Mouse (Mus musculus) liver, embryonic 16.5 days (tissue): Measurements from ENCODE around the gene Dock9. TPM values are rescaled to one million over a fixed set of nuclear protein-coding genes. Genes with fewer than 3 reads are reported as not detected.

Experiments used
- ATAC-seq: fragments of 200-750 bp; cut with Nextera tagmentation; 2 replicates; pipeline ENCODE4 v1.8.0; 2017; ENCODE audit warnings: low read depth, mild to moderate bottlenecking, moderate number of reproducible peaks, moderate library complexity
- H3K27ac ChIP-seq: fragments of 300-500 bp; sonication (generic); 2 replicates; pipeline ENCODE4 v1.5.1; 2014; ENCODE audit warnings: mild to moderate bottlenecking, low read length
- H3K27me3 ChIP-seq: fragments of 300-500 bp; sonication (generic); 2 replicates; pipeline ENCODE4 v1.6.1; 2014; ENCODE audit warnings: low read depth, low read length, mixed read lengths; ENCODE audit not compliant: control insufficient read depth, insufficient read depth
- H3K36me3 ChIP-seq: fragments of 300-500 bp; sonication (generic); 2 replicates; pipeline ENCODE4 v1.6.1; 2014; ENCODE audit warnings: mild to moderate bottlenecking; ENCODE audit not compliant: control insufficient read depth, insufficient read depth
- H3K4me1 ChIP-seq: fragments of 300-500 bp; sonication (generic); 2 replicates; pipeline ENCODE4 v1.6.1; 2014; ENCODE audit warnings: low read depth, low read length, mixed read lengths; ENCODE audit not compliant: control insufficient read depth
- H3K4me2 ChIP-seq: fragments of 300-500 bp; sonication (generic); 2 replicates; pipeline ENCODE4 v1.6.1; 2014; ENCODE audit warnings: low read depth, low read length, mixed read lengths
- H3K4me3 ChIP-seq: fragments of 300-500 bp; sonication (generic); 2 replicates; pipeline ENCODE4 v1.5.1; 2014; ENCODE audit warnings: low read depth, mild to moderate bottlenecking, low read length
- H3K9ac ChIP-seq: fragments of 300-500 bp; sonication (generic); 2 replicates; pipeline ENCODE4 v1.6.1; 2014; ENCODE audit warnings: low read depth, low read length
- H3K9me3 ChIP-seq: fragments of 300-500 bp; sonication (generic); replicated peaks from 2 replicates; pipeline ENCODE4 v1.6.1; 2016; ENCODE audit warnings: low read length; ENCODE audit not compliant: control insufficient read depth
- WGBS: fragments of 180-500 bp; shearing (Covaris S2); extraction: QIAGEN DNeasy Blood & Tissue Kit; methylation state at CpG from one replicate; pipeline ENCODE4 v1.1.7; 2014; ENCODE audit not compliant: insufficient replicate concordance; 5-methylcytosine and 5-hydroxymethylcytosine counted together
- polyA plus RNA-seq: library from polyadenylated mRNA; unstranded; fragments of >200 nt; fragmentation: Nextera tagmentation; extraction: Ambion mirVana; gene quantifications from 2 replicates; pipeline ENCODE4 v1.2.1, GENCODE M21; 2015

Dock9 gene
- polyA plus RNA-seq, 1 experiment from 2014 or later: 1.6 TPM

DNA sequence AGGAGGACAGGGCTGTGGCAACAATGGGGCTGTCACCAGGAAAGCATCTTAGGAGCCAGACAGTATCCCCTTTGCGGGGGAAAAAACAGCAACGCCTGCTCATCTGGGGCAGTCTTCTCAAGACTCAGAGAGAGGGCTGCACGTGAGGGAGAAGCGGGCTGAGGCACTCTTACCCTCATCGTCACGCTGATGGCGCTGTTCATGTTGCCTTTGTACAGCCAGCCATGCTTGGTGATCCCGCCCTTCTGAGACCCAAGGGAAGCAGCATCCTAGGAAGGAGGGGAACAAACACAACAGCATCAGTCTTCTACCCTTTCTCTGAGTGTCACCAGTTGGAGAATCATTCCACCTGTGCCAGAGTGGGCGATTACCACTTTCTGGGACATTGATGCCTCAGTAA is 139.1 kb downstream of the Dock9 start:
- no peaks in the 10 kb centered on the region for H3K9me3 ChIP-seq
- H3K4me3 ChIP-seq: no peak overlapping the region
- H3K9ac ChIP-seq: no peak overlapping the region
- no peaks in the 10 kb centered on the region for H3K36me3 ChIP-seq
- no peak for ATAC-seq
- H3K27ac ChIP-seq: no peak overlapping the region
- H3K4me2 ChIP-seq: no peak overlapping the region
- WGBS: 76% methylated on average over 9 of the region's 9 CpGs
- no peaks in the 10 kb centered on the region for H3K4me1 ChIP-seq
- no peaks in the 10 kb centered on the region for H3K27me3 ChIP-seq

DNA sequence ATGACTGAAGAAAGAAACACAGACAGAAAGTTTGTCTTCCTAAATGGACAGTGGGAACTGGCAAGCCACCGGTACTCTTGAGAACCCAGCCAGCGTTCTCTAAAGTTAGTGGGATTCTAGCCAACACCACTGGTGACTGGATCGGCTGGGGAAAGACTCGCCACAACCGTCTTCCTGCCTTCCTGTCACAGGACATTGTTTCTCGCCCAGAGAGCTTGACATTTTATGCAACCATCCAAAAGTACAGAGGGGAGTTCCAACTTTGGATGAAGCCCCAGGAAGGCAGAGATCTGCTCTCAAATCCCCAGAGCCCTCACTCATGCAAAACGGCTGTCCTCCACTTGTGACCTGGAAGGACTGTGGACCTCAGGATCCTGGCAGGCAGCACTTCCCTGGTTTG is 140.0 kb downstream of the Dock9 start:
- 40% methylated on average over 7 of the region's 7 CpGs for WGBS
- Histone ChIP-seq H3K9ac (no peak overlapping the region), H3K4me2 (no peak overlapping the region), H3K9me3 (no peaks in the 10 kb centered on the region), H3K27ac (no peak overlapping the region), H3K27me3 (no peaks in the 10 kb centered on the region), H3K4me1 (no peaks in the 10 kb centered on the region), H3K36me3 (no peaks in the 10 kb centered on the region), H3K4me3 (no peak overlapping the region)
- ATAC-seq: no peak

DNA sequence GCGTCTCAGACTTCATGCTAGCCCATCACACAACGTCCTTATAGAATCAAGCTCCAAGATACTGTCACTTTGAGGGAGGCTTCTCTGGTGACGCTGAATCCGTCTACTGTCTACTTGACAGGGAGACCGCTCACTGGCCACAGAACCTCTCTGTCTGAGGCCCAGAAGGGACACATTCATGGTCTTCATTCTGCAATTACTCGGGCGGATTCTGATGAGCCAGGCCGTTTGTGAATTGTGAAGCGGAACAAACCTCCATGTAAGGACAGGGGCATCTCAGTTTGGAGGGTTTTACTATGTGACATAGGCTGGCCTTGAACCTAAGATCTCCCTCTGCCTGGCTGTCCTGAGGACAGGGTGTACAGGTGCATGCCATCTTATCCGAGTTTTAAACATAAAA is 140.7 kb downstream of the Dock9 start:
- H3K27me3 ChIP-seq: no peaks in the 10 kb centered on the region
- 76% methylated on average over 10 of the region's 10 CpGs for WGBS
- no peak overlapping the region for H3K4me3 ChIP-seq
- H3K9me3 ChIP-seq: no peaks in the 10 kb centered on the region
- H3K36me3 ChIP-seq: no peaks in the 10 kb centered on the region
- no peak overlapping the region for H3K9ac ChIP-seq
- H3K27ac ChIP-seq: no peak overlapping the region
- no peak for ATAC-seq
- H3K4me1 ChIP-seq: no peaks in the 10 kb centered on the region
- H3K4me2 ChIP-seq: no peak overlapping the region

DNA sequence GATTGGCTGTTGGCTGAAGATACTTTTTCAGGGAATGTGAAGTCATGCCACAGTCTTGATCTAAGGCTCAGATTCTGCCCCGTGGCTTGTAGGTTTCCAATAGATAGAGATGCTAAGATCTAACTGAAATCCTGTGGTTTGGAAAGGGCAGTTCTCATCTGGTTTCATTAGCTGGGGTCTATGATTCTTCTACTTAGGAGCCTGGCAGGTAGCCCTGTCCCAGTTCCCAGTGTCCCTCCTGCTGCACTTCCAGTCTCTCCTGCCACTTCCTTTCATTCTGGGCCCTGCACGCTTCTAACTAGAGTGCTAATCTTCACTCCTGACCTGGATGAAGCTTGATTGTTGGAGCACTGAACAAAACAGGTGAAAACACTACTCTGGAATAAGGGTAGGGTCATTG is 142.7 kb downstream of the Dock9 start:
- Histone ChIP-seq H3K36me3 (no peaks in the 10 kb centered on the region), H3K4me1 (no peaks in the 10 kb centered on the region), H3K9me3 (no peaks in the 10 kb centered on the region), H3K27ac (no peak overlapping the region), H3K9ac (no peak overlapping the region), H3K4me2 (no peak overlapping the region), H3K4me3 (no peak overlapping the region), H3K27me3 (no peaks in the 10 kb centered on the region)
- 38% methylated on average over 2 of the region's 2 CpGs for WGBS
- no peak for ATAC-seq

DNA sequence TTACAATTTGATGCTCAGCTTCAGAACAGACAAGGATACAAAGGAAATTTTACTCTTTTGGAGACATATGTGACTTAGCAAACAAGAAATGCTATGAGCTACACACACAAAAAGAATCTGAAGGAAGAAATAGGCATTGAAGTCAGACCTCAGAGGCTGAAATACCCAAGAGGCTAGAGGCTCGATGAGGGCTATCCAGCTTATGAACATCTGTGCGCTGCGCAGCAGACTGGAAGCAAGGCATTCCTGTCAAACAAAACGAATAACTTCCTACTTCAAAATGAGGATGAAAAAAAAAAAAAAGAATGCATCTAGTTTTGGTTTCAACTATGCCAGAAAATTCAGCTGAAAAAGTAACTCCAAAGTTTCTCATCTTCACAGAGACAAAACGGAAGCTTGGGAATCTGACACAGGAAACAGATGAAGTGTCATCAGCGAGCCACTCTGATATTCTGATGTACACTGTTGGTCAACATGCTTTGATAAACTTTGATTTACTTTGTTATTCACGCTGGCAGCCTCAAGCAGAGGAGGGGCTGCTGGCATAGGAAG is 143.1 kb downstream of the Dock9 start:
- Histone ChIP-seq H3K27me3 (no peaks in the 10 kb centered on the region), H3K4me1 (no peaks in the 10 kb centered on the region), H3K36me3 (no peaks in the 10 kb centered on the region), H3K27ac (no peak overlapping the region), H3K4me3 (no peak overlapping the region), H3K4me2 (no peak overlapping the region), H3K9me3 (no peaks in the 10 kb centered on the region), H3K9ac (no peak overlapping the region)
- WGBS: 35% methylated on average over 7 of the region's 7 CpGs
- ATAC-seq: no peak

DNA sequence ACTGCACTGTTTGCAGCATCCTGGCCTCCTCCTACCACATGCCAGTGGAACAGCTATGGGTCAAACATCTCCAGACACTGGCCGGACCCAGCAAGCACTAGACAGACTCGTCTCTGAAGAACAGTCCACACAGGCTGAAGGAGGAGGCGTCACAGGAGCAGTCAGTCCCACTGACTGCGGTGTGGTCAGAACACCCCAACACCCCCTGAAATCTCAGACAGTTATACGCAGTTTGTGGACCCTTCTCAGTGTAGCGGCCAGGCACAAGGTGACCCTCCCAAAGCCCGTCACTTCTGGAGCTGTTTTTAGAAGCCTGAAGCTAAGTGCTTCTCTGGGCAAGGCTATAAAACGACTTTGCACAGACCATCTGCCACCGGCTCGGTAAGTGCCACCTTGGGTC is 143.9 kb downstream of the Dock9 start:
- Histone ChIP-seq H3K9me3 (no peaks in the 10 kb centered on the region), H3K4me1 (no peaks in the 10 kb centered on the region), H3K4me2 (no peak overlapping the region), H3K27ac (no peak overlapping the region), H3K36me3 (no peaks in the 10 kb centered on the region), H3K27me3 (no peaks in the 10 kb centered on the region), H3K4me3 (no peak overlapping the region), H3K9ac (no peak overlapping the region)
- 69% methylated on average over 10 of the region's 10 CpGs for WGBS
- no peak for ATAC-seq

DNA sequence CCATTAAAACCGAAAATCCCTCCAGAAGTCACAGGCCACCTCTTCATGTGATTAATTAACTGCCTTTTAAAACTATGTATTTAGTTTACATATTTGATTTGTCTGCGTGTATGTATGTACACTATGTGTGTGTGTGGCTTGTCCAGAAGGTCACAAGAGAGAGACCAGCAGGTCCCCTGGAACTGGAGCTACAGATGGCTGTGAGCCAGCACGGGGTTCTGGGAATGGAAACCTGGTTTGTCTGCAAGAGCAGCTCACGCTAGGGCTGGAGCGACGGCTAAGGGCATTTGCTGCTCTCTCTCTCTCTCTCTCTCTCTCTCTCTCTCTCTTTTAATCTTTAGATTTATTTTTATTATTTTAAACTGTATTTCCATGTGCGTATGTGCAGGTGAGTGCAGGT is 144.4 kb downstream of the Dock9 start:
- 70% methylated on average over 7 of the region's 7 CpGs for WGBS
- Histone ChIP-seq H3K36me3 (no peaks in the 10 kb centered on the region), H3K9me3 (no peaks in the 10 kb centered on the region), H3K4me1 (no peaks in the 10 kb centered on the region), H3K27ac (no peak overlapping the region), H3K27me3 (no peaks in the 10 kb centered on the region), H3K4me2 (no peak overlapping the region), H3K9ac (no peak overlapping the region), H3K4me3 (no peak overlapping the region)
- no peak for ATAC-seq

DNA sequence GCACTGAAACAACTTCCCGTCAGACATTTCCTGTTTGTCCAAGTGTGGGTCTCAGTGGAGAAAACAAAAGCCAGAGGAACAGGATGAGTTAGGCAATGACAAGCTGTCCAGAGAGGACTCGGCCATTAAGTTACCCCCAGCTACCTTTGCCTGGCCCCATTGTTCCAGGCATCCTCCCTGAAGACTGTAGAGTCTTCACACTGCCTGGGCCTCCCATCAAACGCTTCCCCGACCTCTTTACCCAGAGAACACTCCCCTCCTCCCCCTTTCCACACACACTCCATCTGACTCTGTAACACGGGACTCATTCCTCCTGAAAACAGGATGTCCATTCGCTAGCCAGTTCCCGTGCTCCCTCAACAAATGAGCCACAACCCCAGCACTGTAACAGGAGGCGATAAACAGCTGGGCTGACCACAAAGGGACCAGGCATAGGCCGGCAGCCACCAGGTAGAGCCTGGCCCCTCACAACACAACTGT is 149.0 kb downstream of the Dock9 start:
- no peak overlapping the region for H3K27ac ChIP-seq
- H3K9ac ChIP-seq: no peak overlapping the region
- ATAC-seq: peak; percentile 45

DNA sequence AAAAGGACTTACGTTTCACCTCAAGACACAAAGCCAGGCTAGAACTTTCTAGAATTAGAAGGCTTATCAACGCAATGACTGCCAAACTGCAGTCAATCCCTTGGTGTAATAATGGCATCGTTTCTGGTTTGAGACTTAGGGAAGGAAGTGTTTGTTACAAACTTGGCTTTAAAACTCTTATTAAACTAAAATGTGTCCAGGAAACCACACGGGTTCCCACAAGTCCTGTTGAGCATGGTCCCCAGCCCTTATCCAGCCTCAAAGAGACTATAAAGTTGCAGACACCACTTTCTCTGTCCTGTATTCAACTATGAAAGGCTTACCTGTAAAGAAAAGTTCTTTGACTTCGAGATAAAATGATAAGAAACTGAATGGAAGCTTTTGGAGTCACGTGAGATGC is 149.9 kb downstream of the Dock9 start:
- Histone ChIP-seq H3K4me1 (no peaks in the 10 kb centered on the region), H3K9me3 (no peaks in the 10 kb centered on the region), H3K4me3 (no peak overlapping the region), H3K4me2 (no peak overlapping the region), H3K36me3 (no peaks in the 10 kb centered on the region), H3K27ac (no peak overlapping the region), H3K9ac (no peak overlapping the region), H3K27me3 (no peaks in the 10 kb centered on the region)
- WGBS: 31% methylated on average over 6 of the region's 6 CpGs
- ATAC-seq: no peak

More for the DNA sequence above, 149.0 kb downstream of the Dock9 start:
- H3K4me1 ChIP-seq: no peaks in the 10 kb centered on the region
- WGBS: 17% methylated on average over 9 of the region's 9 CpGs
- H3K4me2 ChIP-seq: no peak overlapping the region
- no peaks in the 10 kb centered on the region for H3K27me3 ChIP-seq
- no peaks in the 10 kb centered on the region for H3K36me3 ChIP-seq
- H3K4me3 ChIP-seq: no peak overlapping the region
- no peaks in the 10 kb centered on the region for H3K9me3 ChIP-seq
